Mouse (Mus musculus): ENCODE measurements around the gene Shb. TPM values are rescaled to one million over a fixed set of nuclear protein-coding genes. Genes with fewer than 3 reads are reported as not detected.

Gene Shb
- polyA plus RNA-seq, 2 experiments = 5.0 to 8.8 TPM

- no peak for ATAC-seq (ENCODE audit: insufficient read depth)
- Histone ChIP-seq H3K36me3 (replicated peaks; ENCODE audit: control insufficient read depth, insufficient read depth, low read depth) (no peaks in the 10 kb centered on the region), H3K9ac (replicated peaks) (no peak overlapping the region), H3K27ac (no peak overlapping the region), H3K9me3 (ENCODE audit: control insufficient read depth, low read length) (no peaks in the 10 kb centered on the region), H3K27me3 (ENCODE audit: control insufficient read depth, insufficient read depth, low read length) (no peaks in the 10 kb centered on the region), H3K4me1 (replicated peaks; ENCODE audit: control insufficient read depth in 2 of 2, insufficient read depth in 2 of 2, low read length in 1 of 2) (no peaks in the 10 kb centered on the region), H3K4me3 (ENCODE audit: insufficient read depth in 1 of 2, low read depth in 2 of 2, low read length in 2 of 2) (no peak overlapping the region), H3K4me2 (ENCODE audit: low read depth) (no peak overlapping the region)
- WGBS (ENCODE audit: insufficient replicate concordance) = 71% methylated on average over 7 of the region's 7 CpGs
- DNase-seq (ENCODE audit: low read depth in 3 of 3, low spot score in 3 of 3) = no peak
- no peak for TF ChIP-seq EP300 (IDR thresholded peaks at IDR 0.05; ENCODE audit: low read depth)
These were observed 95.8 kb downstream of the Shb start for GRCm38 (mm10) chr4:45436383-45436913.

GRCm38 (mm10) chr4:45435899-45436298 is 96.4 kb downstream of the Shb start:
- H3K4me1 ChIP-seq (replicated peaks; ENCODE audit: control insufficient read depth in 2 of 2, insufficient read depth in 2 of 2, low read length in 1 of 2) = no peaks in the 10 kb centered on the region
- 43% methylated on average over 2 of the region's 2 CpGs for WGBS (ENCODE audit: insufficient replicate concordance)
- H3K4me2 ChIP-seq (ENCODE audit: low read depth) = no peak overlapping the region
- ATAC-seq (ENCODE audit: insufficient read depth) (no peak), DNase-seq (ENCODE audit: low read depth in 3 of 3, low spot score in 3 of 3) (no peak)
- no peak overlapping the region for H3K27ac ChIP-seq
- no peak overlapping the region for H3K4me3 ChIP-seq (ENCODE audit: insufficient read depth in 1 of 2, low read depth in 2 of 2, low read length in 2 of 2)
- H3K9ac ChIP-seq (replicated peaks) = no peak overlapping the region
- H3K27me3 ChIP-seq (ENCODE audit: control insufficient read depth, insufficient read depth, low read length) = no peaks in the 10 kb centered on the region
- no peak; the same call in 1 of the 2 replicates for TF ChIP-seq CTCF (IDR thresholded peaks at IDR 0.05; ENCODE audit: low read depth)
- TF ChIP-seq EP300 (IDR thresholded peaks at IDR 0.05; ENCODE audit: low read depth) = no peak
- H3K9me3 ChIP-seq (ENCODE audit: control insufficient read depth, low read length) = no peaks in the 10 kb centered on the region
- no peaks in the 10 kb centered on the region for H3K36me3 ChIP-seq (replicated peaks; ENCODE audit: control insufficient read depth, insufficient read depth, low read depth)

- 69% methylated on average over 4 of the region's 4 CpGs for WGBS (ENCODE audit: insufficient replicate concordance)
- no peak for DNase-seq (ENCODE audit: low read depth in 3 of 3, low spot score in 3 of 3)
- Histone ChIP-seq H3K4me3 (ENCODE audit: insufficient read depth in 1 of 2, low read depth in 2 of 2, low read length in 2 of 2) (no peak overlapping the region), H3K4me1 (replicated peaks; ENCODE audit: control insufficient read depth in 2 of 2, insufficient read depth in 2 of 2, low read length in 1 of 2) (no peaks in the 10 kb centered on the region), H3K9me3 (ENCODE audit: control insufficient read depth, low read length) (no peaks in the 10 kb centered on the region), H3K36me3 (replicated peaks; ENCODE audit: control insufficient read depth, insufficient read depth, low read depth) (no peaks in the 10 kb centered on the region), H3K27me3 (ENCODE audit: control insufficient read depth, insufficient read depth, low read length) (no peaks in the 10 kb centered on the region), H3K4me2 (ENCODE audit: low read depth) (no peak overlapping the region), H3K27ac (no peak overlapping the region), H3K9ac (replicated peaks) (no peak overlapping the region)
- no peak for ATAC-seq (ENCODE audit: insufficient read depth)
- no peak for TF ChIP-seq EP300 (IDR thresholded peaks at IDR 0.05; ENCODE audit: low read depth)
- TF ChIP-seq CTCF (IDR thresholded peaks at IDR 0.05; ENCODE audit: low read depth) = no peak
These were observed 97.6 kb downstream of the Shb start for GRCm38 (mm10) chr4:45434681-45435080.

- Histone ChIP-seq H3K27ac (no peak overlapping the region), H3K36me3 (replicated peaks; ENCODE audit: control insufficient read depth, insufficient read depth, low read depth) (no peaks in the 10 kb centered on the region), H3K9ac (replicated peaks) (no peak overlapping the region), H3K4me1 (replicated peaks; ENCODE audit: control insufficient read depth in 2 of 2, insufficient read depth in 2 of 2, low read length in 1 of 2) (no peaks in the 10 kb centered on the region), H3K4me3 (ENCODE audit: insufficient read depth in 1 of 2, low read depth in 2 of 2, low read length in 2 of 2) (no peak overlapping the region), H3K9me3 (ENCODE audit: control insufficient read depth, low read length) (no peaks in the 10 kb centered on the region), H3K27me3 (ENCODE audit: control insufficient read depth, insufficient read depth, low read length) (no peaks in the 10 kb centered on the region), H3K4me2 (ENCODE audit: low read depth) (no peak overlapping the region)
- DNase-seq (ENCODE audit: low read depth in 3 of 3, low spot score in 3 of 3) (no peak), ATAC-seq (ENCODE audit: insufficient read depth) (no peak)
- WGBS (ENCODE audit: insufficient replicate concordance) = 91% methylated on average over 12 of the region's 12 CpGs
- TF ChIP-seq CTCF (IDR thresholded peaks at IDR 0.05; ENCODE audit: low read depth) (no peak), EP300 (IDR thresholded peaks at IDR 0.05; ENCODE audit: low read depth) (no peak)
These were observed 98.2 kb downstream of the Shb start for GRCm38 (mm10) chr4:45434071-45434470.

- ATAC-seq (ENCODE audit: insufficient read depth) (no peak), DNase-seq (ENCODE audit: low read depth in 3 of 3, low spot score in 3 of 3) (no peak)
- H3K9ac ChIP-seq (replicated peaks) = no peak overlapping the region
- no peaks in the 10 kb centered on the region for H3K9me3 ChIP-seq (ENCODE audit: control insufficient read depth, low read length)
- H3K4me1 ChIP-seq (replicated peaks; ENCODE audit: control insufficient read depth in 2 of 2, insufficient read depth in 2 of 2, low read length in 1 of 2) = no peaks in the 10 kb centered on the region
- WGBS (ENCODE audit: insufficient replicate concordance) = 72% methylated on average over 3 of the region's 3 CpGs
- TF ChIP-seq CTCF (IDR thresholded peaks at IDR 0.05; ENCODE audit: low read depth) = no peak
- no peak for TF ChIP-seq EP300 (IDR thresholded peaks at IDR 0.05; ENCODE audit: low read depth)
- H3K27me3 ChIP-seq (ENCODE audit: control insufficient read depth, insufficient read depth, low read length) = no peaks in the 10 kb centered on the region
- H3K4me3 ChIP-seq (ENCODE audit: insufficient read depth in 1 of 2, low read depth in 2 of 2, low read length in 2 of 2) = no peak overlapping the region
- no peak overlapping the region for H3K27ac ChIP-seq
- no peaks in the 10 kb centered on the region for H3K36me3 ChIP-seq (replicated peaks; ENCODE audit: control insufficient read depth, insufficient read depth, low read depth)
- H3K4me2 ChIP-seq (ENCODE audit: low read depth) = no peak overlapping the region
These were observed 100.5 kb downstream of the Shb start for GRCm38 (mm10) chr4:45431806-45432205.
